Mouse (Mus musculus) neural tube, embryonic 11.5 days (tissue): ENCODE measurements around the gene BC107364. TPM values are rescaled to one million over a fixed set of nuclear protein-coding genes. Genes with fewer than 3 reads are reported as not detected.
"Not testable (repeated sequence)": the region's sequence is repeated elsewhere in the genome, so short reads cannot be mapped to it uniquely, and the experiment has no call there.

Experiments
- ATAC-seq: fragments of 200-750 bp; cut with Nextera tagmentation; 2 replicates; pipeline ENCODE4 v1.8.0; 2017; ENCODE audit warnings: moderate number of reproducible peaks, mild to moderate bottlenecking, moderate TSS enrichment, moderate library complexity; ENCODE audit not compliant: insufficient read depth, low FRiP score, low TSS enrichment
- DNase-seq: peaks from one replicate; pipeline ENCODE4 v3.0.0-alpha.2; 2015; ENCODE audit warnings: low spot score
- H3K27ac ChIP-seq: fragments of 300-500 bp; sonication (generic); 2 replicates; pipeline ENCODE4 v1.5.1; 2014; ENCODE audit warnings: low read depth, mild to moderate bottlenecking, low read length
- H3K27me3 ChIP-seq: fragments of 300-500 bp; sonication (generic); 2 replicates; pipeline ENCODE4 v1.6.1; 2014; ENCODE audit warnings: mild to moderate bottlenecking, low read length, mixed read lengths; ENCODE audit not compliant: control insufficient read depth, insufficient read depth
- H3K36me3 ChIP-seq: fragments of 300-500 bp; sonication (generic); 2 replicates; pipeline ENCODE4 v1.6.1; 2014; ENCODE audit warnings: mild to moderate bottlenecking, low read length, moderate library complexity, mixed read lengths; ENCODE audit not compliant: control insufficient read depth, insufficient read depth
- H3K4me1 ChIP-seq: fragments of 300-500 bp; sonication (generic); 2 replicates; pipeline ENCODE4 v1.6.1; 2014; ENCODE audit warnings: low read length, mixed read lengths; ENCODE audit not compliant: control insufficient read depth, insufficient read depth
- H3K4me2 ChIP-seq: fragments of 300-500 bp; sonication (generic); 2 replicates; pipeline ENCODE4 v1.6.1; 2014; ENCODE audit warnings: low read depth, mild to moderate bottlenecking, moderate library complexity
- H3K4me3 ChIP-seq: fragments of 300-500 bp; sonication (generic); 2 replicates; pipeline ENCODE4 v1.5.1; 2014; ENCODE audit warnings: low read depth, low read length
- H3K9ac ChIP-seq: fragments of 300-500 bp; sonication (generic); 2 replicates; pipeline ENCODE4 v1.6.1; 2014; ENCODE audit warnings: mild to moderate bottlenecking, low read length
- H3K9me3 ChIP-seq: fragments of 300-500 bp; sonication (generic); 2 replicates; pipeline ENCODE4 v1.6.1; 2016; ENCODE audit warnings: low read length; ENCODE audit not compliant: control insufficient read depth
- WGBS: fragments of 180-500 bp; shearing (Covaris S2); extraction: QIAGEN DNeasy Blood & Tissue Kit; methylation state at CpG from one replicate; pipeline ENCODE4 v1.1.7; 2014; 5-methylcytosine and 5-hydroxymethylcytosine counted together
- polyA plus RNA-seq: library from polyadenylated mRNA; unstranded; fragments of >200 nt; fragmentation: Nextera tagmentation; extraction: Ambion mirVana; gene quantifications from 2 replicates; pipeline ENCODE4 v1.2.1, GENCODE M21; 2014

BC107364 gene
- polyA plus RNA-seq, 1 experiment from 2014 or later, result not detected

DNA sequence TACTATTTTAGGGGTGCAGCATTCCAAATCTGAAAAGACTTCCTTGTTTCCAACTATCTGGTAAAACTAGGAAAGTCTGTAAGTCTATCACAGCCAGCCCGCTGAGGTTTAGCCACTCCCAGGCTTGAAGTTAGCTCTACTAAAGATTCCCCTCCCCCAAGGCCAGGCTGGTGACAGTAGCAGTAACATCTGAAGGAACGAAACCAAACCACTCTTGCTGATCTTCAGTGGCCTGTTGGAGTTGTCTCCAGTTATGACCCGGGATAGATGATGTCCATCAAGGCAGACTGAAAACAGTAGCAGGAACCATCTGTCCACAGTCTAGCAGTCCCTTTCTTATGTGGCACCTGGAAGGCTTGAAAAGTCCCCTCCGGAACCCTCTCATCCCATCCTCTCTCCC, 24.8 kb downstream of the BC107364 start:
- Histone ChIP-seq H3K36me3 (no peaks in the 10 kb centered on the region), H3K27ac (no peak overlapping the region), H3K4me2 (peak overlapping the region; percentile 26), H3K27me3 (no peaks in the 10 kb centered on the region; the same call in 1 of the 2 replicates), H3K9ac (no peak overlapping the region), H3K9me3 (no peaks in the 10 kb centered on the region), H3K4me3 (0 out of 2 replicates have a peak overlapping the region, but pooled peaks have one; percentile 8), H3K4me1 (no peaks in the 10 kb centered on the region)
- 13% methylated on average over 4 of the region's 4 CpGs for WGBS
- peak; percentile 25 for DNase-seq
- ATAC-seq, result no peak

DNA sequence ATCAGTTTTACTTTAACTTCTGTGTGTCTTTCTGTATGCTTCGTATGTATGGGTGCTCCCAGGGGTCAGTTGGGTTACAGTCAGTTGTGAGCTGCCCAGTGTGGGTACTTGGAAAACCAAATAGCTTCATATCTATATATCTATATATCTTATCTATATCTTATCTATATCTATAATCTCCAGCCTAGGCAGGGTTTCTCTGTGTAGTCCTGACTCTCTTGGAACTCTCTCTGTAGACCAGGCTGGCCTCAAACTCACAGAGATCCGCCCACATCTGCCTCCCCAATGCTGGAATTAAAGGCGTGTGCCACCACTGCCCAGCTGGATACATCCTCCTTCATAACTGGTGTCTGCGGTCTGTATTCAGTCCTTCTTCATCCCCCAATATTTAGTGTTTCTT, 25.8 kb downstream of the BC107364 start:
- ATAC-seq (no peak), DNase-seq (no peak)
- no peaks in the 10 kb centered on the region for H3K4me1 ChIP-seq
- 77% methylated on average over 4 of the region's 4 CpGs for WGBS
- H3K9ac ChIP-seq, result no peak overlapping the region
- no peak overlapping the region for H3K4me3 ChIP-seq
- H3K36me3 ChIP-seq, result no peaks in the 10 kb centered on the region
- H3K9me3 ChIP-seq, result no peaks in the 10 kb centered on the region
- H3K27ac ChIP-seq, result no peak overlapping the region
- H3K4me2 ChIP-seq, result no peak overlapping the region
- H3K27me3 ChIP-seq, result no peaks in the 10 kb centered on the region; the same call in 1 of the 2 replicates

DNA sequence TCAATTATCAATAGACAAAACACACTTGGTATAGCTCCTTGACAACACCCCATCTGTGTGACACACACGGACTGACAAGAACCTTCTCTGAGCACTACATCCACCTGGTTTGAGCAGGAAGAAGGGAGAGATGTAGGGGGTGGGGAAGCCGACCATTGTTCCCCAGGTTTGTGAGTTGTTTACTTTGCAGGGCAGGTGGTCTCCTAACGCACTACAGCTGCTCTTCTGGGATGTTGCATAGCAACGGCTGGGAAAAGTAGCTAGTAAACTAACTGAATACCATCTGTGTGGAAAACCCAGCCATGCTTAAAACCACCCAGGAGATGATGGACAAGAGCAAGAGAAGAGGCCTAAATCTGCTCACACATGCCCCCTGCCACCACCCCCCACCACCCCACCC, 27.7 kb downstream of the BC107364 start:
- WGBS, result 20% methylated on average over 4 of the region's 4 CpGs
- H3K4me2 ChIP-seq, H3K9ac ChIP-seq, ATAC-seq, H3K9me3 ChIP-seq, H3K4me3 ChIP-seq, H3K36me3 ChIP-seq, H3K27ac ChIP-seq, DNase-seq, H3K27me3 ChIP-seq, H3K4me1 ChIP-seq: not testable (repeated sequence)

DNA sequence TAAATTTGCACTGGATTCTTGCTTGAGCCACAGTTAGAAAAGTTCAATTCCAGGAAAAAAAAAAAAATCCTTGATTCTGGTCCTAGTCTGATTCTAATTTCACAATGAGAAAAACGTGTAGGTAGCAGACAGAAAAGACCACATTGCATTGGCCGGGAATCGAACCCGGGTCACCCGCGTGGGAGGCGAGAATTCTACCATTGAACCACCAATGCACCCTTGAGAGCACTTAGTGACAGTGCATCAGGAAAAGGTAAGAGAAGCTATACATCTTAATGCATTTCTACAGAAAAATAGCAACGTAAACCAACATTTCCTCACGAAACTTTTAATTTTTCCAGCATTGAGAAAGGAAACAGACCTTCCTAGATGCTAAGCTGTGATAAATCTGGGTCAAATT, 28.2 kb downstream of the BC107364 start:
- Histone ChIP-seq H3K36me3 (no peaks in the 10 kb centered on the region), H3K9me3 (no peaks in the 10 kb centered on the region), H3K4me2 (no peak overlapping the region), H3K27ac (no peak overlapping the region), H3K4me1 (no peaks in the 10 kb centered on the region), H3K27me3 (no peaks in the 10 kb centered on the region; the same call in 1 of the 2 replicates), H3K4me3 (no peak overlapping the region), H3K9ac (no peak overlapping the region)
- ATAC-seq, result no peak
- 10% methylated on average over 9 of the region's 9 CpGs for WGBS
- DNase-seq, result peak; percentile 16

DNA sequence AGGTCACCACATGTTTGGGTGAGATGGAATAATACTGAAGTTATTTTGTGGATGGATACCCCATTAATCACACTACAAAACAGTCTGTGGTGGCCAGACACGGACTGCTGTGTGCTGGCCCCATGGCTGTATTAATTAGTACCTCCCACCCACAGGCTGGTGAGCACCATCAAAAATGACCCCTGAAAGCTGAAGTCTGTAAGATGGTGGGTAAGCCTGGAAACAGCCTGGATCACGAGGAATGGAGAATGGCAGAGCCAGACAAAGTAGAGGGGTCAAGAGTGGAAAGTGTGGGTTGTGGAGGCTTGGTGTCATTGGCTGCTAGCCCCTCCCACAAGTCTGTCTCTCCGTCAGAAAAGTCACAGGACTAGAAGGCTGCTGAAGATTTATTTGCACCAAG, 31.3 kb downstream of the BC107364 start:
- 48% methylated on average over 3 of the region's 3 CpGs for WGBS

DNA sequence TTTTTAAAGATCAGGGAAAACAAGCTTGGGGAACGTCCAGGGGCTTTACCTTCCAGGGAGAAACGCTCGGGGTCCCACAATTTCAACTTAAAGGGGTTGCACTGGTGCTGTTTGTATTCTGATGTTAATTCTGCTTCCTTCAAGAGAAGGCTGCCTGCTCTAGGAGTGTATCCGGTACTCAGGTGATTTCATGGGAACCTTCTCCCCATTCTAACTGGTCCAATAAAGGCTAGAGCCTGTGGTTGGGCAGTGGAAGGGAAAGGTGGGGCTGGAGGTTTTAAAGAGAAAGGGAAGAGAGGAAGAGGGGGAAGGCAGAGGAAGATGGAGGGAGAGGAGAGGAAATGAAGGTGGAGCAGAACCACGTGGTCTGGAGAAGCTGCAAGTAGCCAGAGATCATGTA, 33.2 kb downstream of the BC107364 start:
- ATAC-seq, H3K9me3 ChIP-seq, H3K27ac ChIP-seq, H3K4me2 ChIP-seq, H3K36me3 ChIP-seq, H3K4me3 ChIP-seq, H3K4me1 ChIP-seq, H3K27me3 ChIP-seq, DNase-seq, H3K9ac ChIP-seq: not testable (repeated sequence)
- 70% methylated on average over 5 of the region's 5 CpGs for WGBS

More for the DNA sequence above, 31.3 kb downstream of the BC107364 start:
- no peak overlapping the region for H3K27ac ChIP-seq
- H3K4me2 ChIP-seq, result no peak overlapping the region
- no peak overlapping the region for H3K9ac ChIP-seq
- no peaks in the 10 kb centered on the region for H3K36me3 ChIP-seq
- no peak for DNase-seq
- no peaks in the 10 kb centered on the region for H3K4me1 ChIP-seq
- no peaks in the 10 kb centered on the region; the same call in 1 of the 2 replicates for H3K27me3 ChIP-seq
- ATAC-seq, result no peak
- H3K9me3 ChIP-seq, result no peaks in the 10 kb centered on the region
- no peak overlapping the region for H3K4me3 ChIP-seq

DNA sequence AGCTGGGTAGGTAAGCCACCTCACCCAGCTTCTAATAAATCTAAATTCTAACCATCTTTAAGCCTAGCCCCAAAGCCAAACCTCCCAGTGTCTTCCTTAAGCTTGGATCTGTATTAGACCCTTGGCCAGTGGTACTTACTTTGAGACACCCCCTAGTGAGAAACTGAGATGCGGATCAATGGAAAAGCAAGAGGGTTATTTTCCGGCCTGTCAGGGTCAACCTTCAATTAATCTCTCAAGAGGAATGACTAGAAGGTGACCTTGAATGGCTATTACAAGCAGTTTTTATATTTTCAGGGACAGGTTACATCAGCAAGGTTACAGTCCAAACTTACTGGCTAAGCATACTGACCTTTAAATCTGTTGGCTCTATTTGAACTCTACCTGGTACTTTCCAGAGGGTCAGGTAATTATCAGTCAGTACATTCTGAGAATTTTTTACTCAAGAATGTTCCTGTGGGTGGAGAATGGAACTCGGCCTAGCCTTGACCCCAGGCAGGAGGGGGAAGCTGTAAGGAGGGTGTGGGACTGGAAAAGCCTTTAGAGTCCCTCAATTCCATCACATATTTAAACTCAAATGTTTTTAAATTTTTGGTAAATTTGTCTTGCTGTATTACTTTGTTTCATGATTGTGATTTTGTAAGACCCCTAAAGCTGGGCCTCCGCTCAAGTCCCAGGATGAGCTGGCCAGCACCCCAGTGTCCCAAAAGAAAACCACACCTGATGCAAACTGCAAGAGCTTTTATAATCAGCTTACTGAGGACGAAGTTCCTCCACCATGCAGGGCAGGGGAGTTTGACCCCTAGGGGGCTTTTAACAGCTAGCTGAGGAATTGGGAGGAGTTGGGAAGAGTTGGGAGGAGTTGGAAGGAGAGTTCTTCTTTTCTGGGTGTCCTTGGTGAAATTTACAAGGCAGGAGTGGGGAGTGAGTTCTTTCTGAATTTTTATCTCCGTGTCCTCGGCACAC, 34.0 kb downstream of the BC107364 start:
- no peak overlapping the region for H3K9ac ChIP-seq
- H3K9me3 ChIP-seq, result no peaks in the 10 kb centered on the region
- no peak overlapping the region for H3K4me3 ChIP-seq
- no peak overlapping the region for H3K27ac ChIP-seq
- no peaks in the 10 kb centered on the region for H3K36me3 ChIP-seq
- no peak for DNase-seq
- no peaks in the 10 kb centered on the region; the same call in 1 of the 2 replicates for H3K27me3 ChIP-seq
- peaks cover 2% of the 10 kb centered on the region; the same call in 1 of the 2 replicates for H3K4me1 ChIP-seq
- no peak overlapping the region for H3K4me2 ChIP-seq
- WGBS, result 70% methylated on average over 7 of the region's 7 CpGs
- ATAC-seq, result no peak

DNA sequence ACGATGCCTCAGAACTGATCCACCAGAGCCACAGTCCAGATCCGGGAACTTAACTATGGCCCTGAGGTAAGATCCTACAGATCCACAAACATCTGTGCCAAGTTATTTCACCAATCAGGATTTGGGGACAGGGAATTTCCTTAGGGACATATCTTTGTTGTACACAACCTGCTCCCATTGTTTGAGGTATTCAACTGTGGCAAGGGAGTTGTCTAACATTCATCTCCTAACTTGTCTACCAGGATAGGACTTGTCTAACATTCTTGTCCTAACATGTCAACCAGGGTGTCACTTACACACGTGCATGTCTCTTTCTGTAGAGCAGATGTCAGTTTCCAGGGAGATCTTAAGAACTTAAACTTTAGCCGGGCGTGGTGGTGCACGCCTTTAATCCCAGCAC, 35.5 kb downstream of the BC107364 start:
- Histone ChIP-seq H3K27me3 (no peaks in the 10 kb centered on the region), H3K27ac (no peak overlapping the region), H3K4me1 (peaks cover 2% of the 10 kb centered on the region; the same call in 1 of the 2 replicates), H3K9ac (no peak overlapping the region), H3K9me3 (no peaks in the 10 kb centered on the region), H3K36me3 (no peaks in the 10 kb centered on the region), H3K4me2 (no peak overlapping the region), H3K4me3 (no peak overlapping the region)
- DNase-seq (no peak), ATAC-seq (no peak)
- WGBS, result 94% methylated on average over 6 of the region's 6 CpGs

DNA sequence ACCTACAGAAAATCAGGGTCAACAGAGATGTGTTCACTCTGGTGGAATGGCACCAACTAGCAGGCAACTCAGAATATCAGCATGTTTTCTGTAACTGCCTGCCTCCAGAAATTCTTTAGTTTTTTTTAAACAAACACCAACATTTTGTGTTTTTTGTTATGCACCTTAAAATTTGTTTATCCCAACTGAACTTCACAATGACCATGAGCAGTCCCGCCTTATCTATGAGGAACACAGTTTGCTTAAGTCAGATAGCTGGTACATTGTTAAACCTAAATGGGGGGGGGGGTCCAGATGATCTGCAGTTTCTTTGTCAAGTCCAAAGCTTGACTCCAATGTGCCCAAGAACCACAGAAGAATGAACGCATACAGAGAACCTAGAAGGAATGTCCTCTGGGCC, 36.0 kb downstream of the BC107364 start:
- no peak overlapping the region for H3K27ac ChIP-seq
- no peak for ATAC-seq
- no peak overlapping the region for H3K9ac ChIP-seq
- 0 out of 2 replicates have a peak, but pooled peaks cover under 1% of the 10 kb centered on the region for H3K27me3 ChIP-seq
- peaks cover 2% of the 10 kb centered on the region; the same call in 1 of the 2 replicates for H3K4me1 ChIP-seq
- 92% methylated on average over 2 of the region's 2 CpGs for WGBS
- H3K4me3 ChIP-seq, result no peak overlapping the region
- H3K36me3 ChIP-seq, result no peaks in the 10 kb centered on the region
- H3K9me3 ChIP-seq, result no peaks in the 10 kb centered on the region
- no peak overlapping the region for H3K4me2 ChIP-seq
- DNase-seq, result no peak
